Mouse (Mus musculus) gastrocnemius, adult 8-10 months (tissue): ENCODE data around the gene L1cam. TPM values are rescaled to one million over a fixed set of nuclear protein-coding genes. Genes with fewer than 3 reads are reported as not detected.
A peak's percentile ranks its signal among the peaks of the same experiment; 100 is the strongest.

Experiments
- DNase-seq, 2 experiments: peaks; one replicate each; pipeline ENCODE4 v3.0.0; 2022; ENCODE audit warnings: low spot score in 2 of 2
- total RNA-seq, 4 experiments: library from RNA; stranded (reverse); gene quantifications; 2 replicates each; pipeline ENCODE4 v1.2.4; 2022

L1cam gene
- total RNA-seq, 4 experiments from 2014 or later: 1.7 to 3.1 (median 2.6) TPM

DNA sequence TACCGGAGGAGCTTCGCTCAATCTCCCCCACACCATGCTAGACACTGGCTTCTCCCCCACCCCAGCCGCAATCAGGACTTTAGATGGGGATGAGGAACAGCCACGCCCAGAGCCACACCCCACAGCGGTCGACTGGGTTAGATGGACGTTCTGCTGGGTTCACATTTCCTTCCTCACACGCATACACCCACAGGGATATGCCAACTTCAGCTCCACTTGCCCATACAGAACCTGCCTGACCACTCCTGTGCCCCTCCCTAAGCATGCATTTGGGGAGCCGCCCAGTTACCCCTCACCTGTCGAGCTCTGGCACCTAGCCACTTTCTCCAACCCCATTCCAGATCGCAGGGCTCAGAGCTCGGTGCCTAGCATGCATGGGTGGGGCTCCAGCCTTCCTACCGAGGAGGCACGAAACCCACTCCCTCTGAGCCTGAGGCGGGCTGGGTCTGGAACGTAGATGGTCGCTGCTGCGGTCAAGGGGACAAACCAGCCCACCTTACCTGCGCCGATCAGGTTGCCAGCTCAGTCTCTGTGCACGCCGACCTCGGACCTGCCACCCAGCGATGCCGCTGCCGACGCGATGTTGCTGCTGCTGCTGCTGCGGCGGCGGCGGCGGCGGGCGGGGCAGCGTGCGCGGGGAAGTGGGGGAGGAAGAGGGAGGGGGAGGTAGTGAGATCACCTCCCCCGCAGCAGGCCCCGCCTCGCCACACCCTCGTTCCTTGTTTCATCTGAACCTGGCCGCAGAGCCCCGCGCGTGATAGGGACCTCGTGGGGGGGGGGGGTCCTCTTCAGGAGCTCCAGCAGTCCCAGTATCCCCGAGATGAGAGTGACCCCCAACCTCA is 15.5 kb downstream of the L1cam start:
- no peak for DNase-seq

DNA sequence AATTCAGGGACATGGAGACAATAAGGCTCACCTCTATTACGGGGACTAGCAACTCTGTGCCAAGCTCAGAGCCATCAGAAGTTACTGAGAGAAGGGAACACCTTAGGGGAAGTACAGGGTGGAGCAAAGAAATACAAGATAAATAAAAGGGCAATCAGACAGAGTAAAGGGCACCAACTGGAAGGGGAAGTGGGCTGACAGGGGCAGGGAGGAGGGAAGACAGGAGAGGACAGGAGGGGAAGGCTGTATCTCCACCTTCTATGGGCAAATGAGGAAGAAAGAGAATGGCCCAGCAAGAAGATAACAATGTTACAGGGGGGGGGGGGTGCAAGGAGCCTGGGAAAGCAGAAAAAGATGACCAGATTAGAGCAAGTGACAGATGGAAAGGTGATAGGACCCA is 18.9 kb downstream of the L1cam start:
- DNase-seq: no peak

DNA sequence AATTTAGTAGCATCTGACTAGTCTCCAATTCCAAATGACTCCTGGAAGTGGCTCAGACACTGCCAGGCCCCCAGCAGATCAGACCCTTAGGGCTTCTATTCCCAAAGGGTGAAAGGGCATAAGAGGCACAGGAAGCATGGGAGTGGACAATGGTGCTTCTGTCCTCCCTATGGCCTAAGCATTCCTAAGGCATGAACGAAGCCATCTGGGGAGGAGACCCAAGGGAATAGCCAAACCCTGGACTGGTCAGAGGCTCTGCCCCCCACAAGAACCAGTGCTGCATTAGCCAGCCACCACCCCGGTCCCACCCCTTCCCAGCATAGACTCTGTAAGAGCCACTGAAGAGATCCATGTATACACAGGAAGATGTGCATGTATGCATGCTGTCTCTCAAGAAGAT is 20.0 kb downstream of the L1cam start:
- DNase-seq: no peak

DNA sequence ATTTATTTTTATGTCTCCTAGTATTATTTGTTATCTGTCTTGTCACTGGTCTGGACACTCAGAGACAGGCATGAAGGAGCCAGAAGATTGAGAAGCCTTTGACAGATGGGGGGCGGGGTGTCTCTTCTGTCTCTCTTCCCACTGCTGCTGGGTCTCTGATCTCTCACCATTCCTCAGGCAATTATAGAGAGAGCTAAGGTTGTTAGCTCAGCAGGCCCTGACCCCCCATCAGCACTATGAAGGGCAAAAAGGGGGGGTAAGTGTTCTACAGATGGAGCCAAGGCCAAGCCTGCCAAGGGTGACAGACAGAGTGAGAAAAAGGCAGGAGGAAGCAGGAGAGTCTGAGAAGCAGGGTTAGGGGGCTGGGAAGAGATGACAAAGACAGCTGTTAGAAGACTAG is 23.9 kb downstream of the L1cam start:
- no peak for DNase-seq

DNA sequence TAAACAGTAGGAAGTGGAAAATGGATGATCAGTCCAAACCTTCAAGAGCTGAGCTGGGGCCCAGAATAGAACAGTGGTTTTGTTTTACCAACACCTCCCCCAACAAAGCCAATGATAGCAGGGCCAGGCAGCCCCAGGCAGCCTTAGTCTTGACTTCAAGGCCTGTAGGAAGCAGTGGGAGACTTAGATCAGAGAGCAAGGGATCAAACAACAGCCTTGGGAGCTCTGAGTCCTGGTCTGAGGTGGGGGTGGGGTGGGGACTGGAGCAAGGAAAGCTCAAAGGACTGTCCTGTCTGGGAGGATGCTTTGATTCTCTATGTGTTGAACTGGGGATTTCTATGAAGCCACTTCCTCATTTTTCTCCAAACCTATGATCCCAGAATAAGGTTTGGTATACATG is 24.4 kb downstream of the L1cam start:
- no peak for DNase-seq

DNA sequence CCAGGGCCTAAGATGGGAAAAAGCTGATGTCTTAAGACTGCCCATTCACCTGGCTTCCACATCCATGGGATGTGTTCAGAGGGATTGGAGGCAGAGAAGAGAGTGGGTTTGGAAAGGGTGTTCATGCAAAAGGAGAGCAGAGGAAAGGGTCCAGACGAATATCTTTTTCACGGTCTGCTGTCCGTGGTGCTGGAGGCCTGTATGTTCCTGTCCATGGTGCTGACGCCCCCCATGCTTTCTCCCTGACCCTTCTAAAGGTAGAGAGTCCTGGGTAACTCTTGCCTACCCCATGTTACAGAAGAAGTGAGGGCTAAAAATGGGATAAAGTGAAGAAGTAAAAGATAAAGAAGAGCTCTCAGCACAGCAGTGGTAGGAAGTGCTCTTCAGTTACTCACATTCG is 26.6 kb downstream of the L1cam start:
- no peak for DNase-seq

DNA sequence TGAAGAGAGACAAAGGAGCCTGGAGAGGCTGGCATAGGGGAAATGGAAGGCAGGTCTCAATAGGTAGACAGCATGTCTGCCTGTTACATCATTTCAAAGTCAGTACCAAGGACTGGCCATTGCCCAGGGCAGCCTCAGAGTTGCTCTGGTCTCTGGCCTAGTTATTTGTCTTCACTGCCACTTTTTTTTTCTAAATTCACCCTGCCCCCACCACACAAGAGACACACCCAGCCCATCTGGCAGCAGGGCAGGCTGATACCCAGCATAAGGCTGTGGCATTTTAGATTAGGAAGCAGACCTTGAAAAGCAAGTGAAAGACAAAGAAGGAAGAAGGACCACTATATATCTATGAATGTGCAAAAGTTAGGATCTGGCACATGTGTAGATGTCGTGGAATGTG is 28.1 kb downstream of the L1cam start:
- DNase-seq: no peak

DNA sequence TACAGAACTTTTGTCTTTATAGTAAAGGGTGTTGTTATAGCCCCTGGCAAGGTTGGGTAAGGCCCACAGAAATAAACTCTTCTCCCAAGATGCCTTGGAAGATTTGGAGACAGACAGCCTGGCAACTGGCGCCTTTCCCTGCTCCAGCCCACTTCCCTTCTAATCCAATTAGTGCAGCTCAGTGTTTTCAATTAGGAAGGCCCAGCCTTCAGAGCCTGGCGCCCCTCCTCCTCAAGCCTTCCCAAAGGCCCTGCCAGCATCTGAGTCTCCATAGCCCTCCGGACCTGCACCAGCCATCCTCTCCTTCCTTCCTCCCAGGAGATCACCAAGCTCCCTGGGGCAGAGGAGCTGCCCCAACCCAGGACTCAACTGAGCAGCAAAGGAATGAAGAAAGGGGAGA is 28.6 kb downstream of the L1cam start:
- no peak for DNase-seq

DNA sequence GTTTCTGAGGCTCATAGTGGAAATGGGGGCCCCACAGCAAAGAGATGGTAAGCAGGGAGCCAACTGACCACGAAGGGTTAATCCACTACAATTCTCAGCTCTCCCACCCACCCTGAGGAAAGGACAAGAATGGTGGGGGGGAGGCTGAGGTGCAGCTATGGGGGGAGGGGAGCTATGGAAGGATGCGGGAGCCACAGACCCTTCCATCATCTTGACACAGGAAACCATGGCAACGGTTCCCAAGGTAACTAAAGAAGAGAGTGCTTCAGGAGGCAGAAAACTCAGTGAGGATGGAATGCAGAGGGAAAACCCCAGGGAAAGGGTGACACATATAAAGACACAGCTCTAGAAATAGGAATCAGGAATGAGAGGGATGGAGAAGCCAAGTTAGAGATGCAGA is 31.2 kb downstream of the L1cam start:
- no peak for DNase-seq

DNA sequence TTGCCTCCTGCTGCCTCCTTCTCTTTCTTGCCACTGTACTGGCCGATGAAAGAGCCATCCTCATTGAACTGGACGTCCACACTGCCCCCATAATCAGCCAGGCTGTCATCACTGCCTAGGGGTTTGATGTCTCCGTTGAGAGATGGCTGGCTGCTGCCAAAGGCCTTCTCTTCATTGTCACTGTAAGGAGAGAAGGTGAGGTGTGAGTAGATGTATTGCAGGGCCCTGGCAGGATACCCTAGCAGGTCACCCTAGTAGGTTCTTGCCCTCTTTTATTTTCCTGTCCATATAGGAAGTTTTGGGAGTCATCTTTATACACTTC is 40.9 kb downstream of the L1cam start:
- DNase-seq: no peak

DNA sequence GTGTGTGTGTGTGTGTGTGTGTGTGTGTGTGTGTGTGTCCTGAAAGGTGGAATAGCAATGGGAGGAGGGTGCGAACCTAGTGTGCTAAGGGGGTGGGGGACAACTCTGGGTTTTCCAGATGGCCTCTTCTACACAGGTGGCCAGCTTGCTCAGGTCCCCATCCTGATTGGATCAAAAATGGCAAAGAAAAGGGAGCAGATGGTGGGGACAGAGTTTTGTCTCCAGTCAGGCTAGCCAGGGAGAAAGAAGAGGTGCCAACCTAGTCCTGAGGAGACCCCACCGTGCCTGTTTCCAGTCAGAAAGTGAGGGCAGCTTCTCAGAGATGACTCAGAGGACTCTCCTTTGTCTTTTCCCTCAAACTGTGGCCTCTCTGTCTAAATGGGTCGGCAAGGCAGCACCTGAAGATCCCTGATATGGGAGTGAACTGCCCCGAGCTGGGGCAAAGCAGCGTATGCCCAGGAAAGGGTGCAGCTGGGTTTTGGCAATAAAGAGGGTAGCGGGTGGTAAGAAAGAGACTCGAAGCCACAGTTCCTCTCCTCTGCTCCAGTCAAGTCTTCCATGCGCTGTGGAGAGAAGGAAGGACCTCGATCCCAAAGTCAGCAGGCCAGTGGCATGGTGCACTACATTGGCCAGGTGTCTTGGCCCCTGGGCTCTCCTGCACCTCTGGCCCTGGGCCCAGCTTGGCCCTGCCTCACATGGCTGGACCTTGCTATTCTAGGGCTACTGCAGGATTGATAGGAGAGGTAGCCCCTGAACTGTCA is 41.4 kb downstream of the L1cam start:
- no peak for DNase-seq

DNA sequence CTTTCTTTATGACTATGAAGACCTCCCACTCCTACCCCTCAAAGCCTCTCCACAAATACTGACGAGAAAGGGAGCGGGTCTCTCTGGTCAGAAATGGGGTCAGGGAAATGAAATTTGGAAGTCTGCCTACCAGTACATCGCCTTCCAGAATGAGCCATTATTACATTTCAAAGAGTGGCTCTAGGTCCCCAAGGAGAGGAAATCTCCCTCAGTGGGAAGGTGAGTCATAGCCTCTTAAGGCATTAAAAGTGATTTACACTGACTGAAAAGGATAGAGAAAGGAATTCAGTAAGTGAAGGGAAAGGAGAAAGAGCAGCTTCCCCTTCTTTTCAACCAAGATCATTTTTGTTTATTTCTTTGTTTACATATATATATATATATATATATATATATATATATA is 59.2 kb downstream of the L1cam start:
- no peak for DNase-seq

DNA sequence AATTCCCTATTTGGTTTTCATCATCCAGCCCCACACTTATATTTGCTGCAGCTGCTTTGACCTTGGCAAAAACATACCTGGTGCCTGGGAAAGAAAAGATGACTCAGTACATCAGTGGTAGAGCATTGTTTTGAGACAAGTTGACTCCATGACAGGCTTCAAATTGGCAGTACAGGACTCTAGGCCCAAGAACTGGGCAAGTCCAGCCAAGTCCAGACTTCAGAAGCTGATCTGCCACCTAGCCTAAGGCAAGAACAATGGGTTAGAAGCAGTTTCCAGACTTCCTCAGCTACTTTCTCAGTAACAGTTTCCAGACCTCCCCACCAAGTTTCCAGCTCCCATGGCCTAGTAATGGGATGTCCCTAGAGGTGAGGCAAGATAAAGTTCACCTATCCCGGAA is 60.2 kb downstream of the L1cam start:
- DNase-seq: no peak

DNA sequence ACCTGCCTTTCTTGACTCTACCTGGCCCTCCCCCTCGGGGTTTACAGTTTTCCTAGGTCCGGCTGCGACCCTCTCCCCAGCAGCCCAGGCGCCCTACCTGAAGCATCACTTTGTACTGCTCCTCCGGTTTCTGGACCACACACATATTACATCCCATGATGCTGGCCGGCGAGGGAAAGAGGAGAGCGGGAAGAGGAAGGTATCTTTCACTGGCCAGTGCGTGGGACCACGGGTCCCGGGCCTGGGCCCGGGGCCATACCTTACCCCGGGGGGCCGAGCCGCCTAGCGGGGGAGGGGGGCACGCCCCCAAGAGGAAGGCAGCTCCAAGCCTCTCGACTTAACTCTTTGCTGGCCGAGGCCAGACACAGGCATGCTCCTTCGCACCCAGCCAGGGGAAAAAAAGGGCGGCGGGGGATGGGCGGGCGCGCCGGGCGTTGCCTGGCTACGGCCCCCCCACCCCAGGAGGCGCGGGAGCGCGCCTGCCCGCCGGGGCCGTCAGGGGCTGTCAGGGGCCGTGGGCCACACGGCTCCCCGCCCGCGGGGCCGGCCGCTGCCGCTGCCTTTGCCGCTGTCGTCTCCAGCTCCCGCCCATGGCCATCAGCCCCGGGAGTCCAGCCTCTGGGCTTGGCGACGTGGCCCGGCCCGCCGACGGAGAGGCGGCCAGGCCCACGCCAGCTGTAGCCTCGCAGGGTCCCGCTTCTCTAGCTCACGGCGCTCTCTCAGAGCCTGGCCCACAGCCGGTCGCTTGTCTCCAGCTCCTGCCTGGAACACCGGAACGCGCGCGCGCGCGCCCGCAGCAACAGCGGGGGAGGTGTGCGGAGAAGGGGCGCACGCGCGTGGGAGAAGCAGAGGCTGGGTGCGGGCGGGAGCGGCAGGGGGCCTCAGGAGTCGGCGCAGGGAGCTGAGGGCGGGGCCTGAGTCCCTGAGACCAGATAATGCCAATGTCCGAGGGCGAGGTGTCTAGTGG is 71.4 kb downstream of the L1cam start, which contains the start of gene Pdzd4:
Gene Pdzd4 (minus strand): TSS at position 785 of the 967 bp plus-strand sequence.
- peak; percentile 2 to 8 for DNase-seq

DNA sequence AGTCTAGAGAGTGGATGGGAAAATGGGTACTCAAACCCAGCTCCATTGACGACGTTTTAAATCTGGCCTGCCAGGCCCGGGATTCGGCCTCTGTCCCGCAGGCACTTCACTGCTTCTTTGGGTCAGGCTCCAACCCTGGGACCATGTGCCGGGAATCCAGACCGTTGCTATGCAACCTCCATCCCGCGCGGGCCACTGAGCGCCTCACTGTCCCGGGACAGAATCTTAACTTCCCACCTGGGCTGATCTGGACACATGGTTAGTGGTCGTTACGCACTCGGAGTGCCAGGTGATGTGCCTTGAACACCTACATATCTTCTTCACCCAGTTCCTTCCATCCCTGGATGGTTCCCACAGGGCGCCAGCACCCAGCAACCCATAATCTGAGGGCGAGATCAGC is 72.2 kb downstream of the L1cam start:
- DNase-seq: no peak

DNA sequence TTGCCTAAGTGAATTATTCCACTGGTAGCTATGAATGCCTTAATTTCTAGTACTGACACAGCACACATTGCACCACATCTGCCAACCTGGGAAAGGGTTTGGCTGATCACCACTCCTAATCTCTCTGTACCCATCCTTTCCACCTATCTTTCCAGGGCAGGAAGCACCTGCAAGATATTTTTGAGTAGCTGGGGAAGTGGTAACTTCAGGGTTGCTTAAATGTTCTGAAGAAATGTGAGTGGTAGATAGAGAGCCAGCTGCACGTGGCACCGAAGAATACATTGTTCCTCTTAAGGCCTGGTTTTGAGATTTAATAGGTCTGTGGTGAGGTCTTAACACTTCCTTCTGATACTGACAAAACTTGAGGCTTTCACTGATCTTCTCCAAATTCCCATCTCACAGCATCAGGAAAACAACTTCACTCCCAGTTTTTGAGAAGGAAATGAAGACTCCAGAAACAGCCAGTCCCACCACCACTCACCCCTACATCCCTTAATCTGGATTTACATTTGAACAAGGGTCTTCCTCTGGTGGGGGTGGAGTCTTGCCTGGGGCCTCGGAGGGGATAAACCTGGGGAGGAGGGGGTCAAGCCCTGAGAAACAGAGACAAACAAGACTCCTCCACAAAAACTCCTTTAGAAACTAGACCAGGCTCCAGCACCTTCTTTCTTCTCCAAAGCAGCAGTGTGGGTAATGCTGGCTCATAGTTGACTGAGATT is 79.2 kb downstream of the L1cam start:
- no peak for DNase-seq

DNA sequence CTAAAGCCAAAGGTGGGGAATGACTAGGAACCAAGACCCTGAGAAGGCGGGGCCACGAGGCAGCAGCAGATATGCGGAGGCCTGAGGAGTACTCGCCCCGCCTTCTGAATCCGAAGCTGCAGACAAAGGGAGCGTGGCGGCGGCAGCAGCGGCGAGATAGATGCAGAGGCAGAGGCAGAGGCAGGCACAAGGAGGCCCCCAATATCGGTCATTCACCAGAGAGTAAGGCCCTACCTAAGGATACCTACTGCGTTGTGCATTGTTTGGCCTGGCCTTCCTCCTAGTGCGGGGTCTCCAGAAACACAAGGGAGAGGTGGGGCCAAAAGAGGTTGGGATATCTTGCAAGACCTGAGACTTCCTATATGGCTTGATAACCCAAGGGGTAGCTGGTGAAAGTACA is 80.8 kb downstream of the L1cam start:
- DNase-seq: no peak

DNA sequence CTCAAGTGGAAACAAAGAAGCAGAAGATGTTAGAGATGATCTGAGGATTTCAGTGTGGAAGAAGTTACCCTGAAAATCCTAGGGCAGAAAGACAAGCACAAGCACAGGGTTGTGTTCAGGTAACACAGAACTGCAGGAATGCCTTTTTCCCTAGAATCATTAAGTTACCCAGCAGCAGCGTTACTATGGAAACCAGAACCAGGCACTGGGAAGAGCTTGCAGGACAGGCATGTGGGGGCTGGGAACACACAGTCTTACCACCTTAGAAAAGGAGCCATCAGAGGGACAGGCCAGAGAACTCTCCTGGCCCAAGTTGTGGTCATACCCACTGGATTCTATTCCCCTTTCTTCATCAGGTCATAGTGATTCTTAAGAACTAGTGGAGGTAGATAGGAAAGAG is 90.1 kb downstream of the L1cam start:
- DNase-seq: no peak
